Mouse (Mus musculus) CH12.LX (cell line): Measurements from ENCODE around the gene Prrxl1. TPM values are rescaled to one million over a fixed set of nuclear protein-coding genes. Genes with fewer than 3 reads are reported as not detected.

Experiments used
- DNase-seq: peaks from one replicate; pipeline ENCODE4 v3.0.0-alpha.2; 2013; ENCODE audit errors: extremely low read depth
- H3K27ac ChIP-seq: 2 replicates; pipeline ENCODE4 v1.5.1; 2012; ENCODE audit warnings: low read depth, mild to moderate bottlenecking, control low read depth, moderate library complexity; ENCODE audit not compliant: insufficient read depth
- H3K27me3 ChIP-seq: replicated peaks from 2 replicates; pipeline ENCODE3; 2012; ENCODE audit warnings: inconsistent platforms
- H3K36me3 ChIP-seq, 2 experiments: replicated peaks in 1 of 2; 2 replicates each; pipeline versions ENCODE3 to v1.6.1; 2012; ENCODE audit warnings: inconsistent platforms in 1 of 2, low read length in 1 of 2, mild to moderate bottlenecking in 1 of 2, mixed read lengths in 1 of 2, moderate library complexity in 1 of 2; ENCODE audit not compliant: control insufficient read depth in 1 of 2, insufficient read depth in 1 of 2
- H3K4me1 ChIP-seq, 2 experiments: 2 replicates each; pipeline ENCODE4 v1.6.1; 2012; ENCODE audit warnings: inconsistent platforms in 1 of 2, moderate library complexity in 1 of 2; ENCODE audit not compliant: insufficient read depth in 2 of 2, control insufficient read depth in 1 of 2
- H3K4me2 ChIP-seq: 2 replicates; pipeline ENCODE4 v1.6.1; 2012; ENCODE audit warnings: low read depth, mild to moderate bottlenecking, control low read depth; ENCODE audit not compliant: poor library complexity, insufficient read depth, severe bottlenecking
- H3K4me3 ChIP-seq, 3 experiments: fragments of 150-350 bp in 1 of 3; sonication (generic) in 1 of 3; replicated peaks in 1 of 3; 2 replicates each; pipeline versions ENCODE3 to v1.5.1; 2011 to 2012; ENCODE audit warnings: low read depth in 2 of 3, low read length in 2 of 3, mild to moderate bottlenecking in 2 of 3, moderate library complexity in 2 of 3, control low read depth in 1 of 3, improper control_type of control experiment in 1 of 3, inconsistent platforms in 1 of 3, mixed read lengths in 1 of 3; ENCODE audit not compliant: poor library complexity in 1 of 3
- H3K79me2 ChIP-seq: replicated peaks from 2 replicates; pipeline ENCODE4 v1.6.1; 2012; ENCODE audit warnings: mild to moderate bottlenecking, moderate library complexity; ENCODE audit not compliant: control insufficient read depth, poor library complexity, insufficient read depth, severe bottlenecking; ENCODE audit errors: extremely low read depth
- H3K9ac ChIP-seq: 2 replicates; pipeline ENCODE4 v1.6.1; 2012; ENCODE audit warnings: low read depth, mild to moderate bottlenecking, control low read depth, moderate library complexity; ENCODE audit not compliant: insufficient read depth
- H3K9me3 ChIP-seq: replicated peaks from 2 replicates; pipeline ENCODE3; 2012; ENCODE audit warnings: low read length, inconsistent platforms, mixed read lengths
- BHLHE40 ChIP-seq: IDR thresholded peaks from 2 replicates; pipeline ENCODE4 v1.6.1; 2011; ENCODE audit warnings: mild to moderate bottlenecking, low read depth, low read length, improper control_type of control experiment
- CHD1 ChIP-seq: IDR thresholded peaks from 2 replicates; pipeline ENCODE4 v1.6.1; 2012; ENCODE audit warnings: low read depth, low read length, improper control_type of control experiment, inconsistent platforms
- CHD2 ChIP-seq: IDR thresholded peaks from 2 replicates; pipeline ENCODE4 v1.6.1; 2011; ENCODE audit warnings: low read length, improper control_type of control experiment
- CTCF ChIP-seq, 2 experiments: IDR thresholded peaks in 1 of 2; conservative IDR thresholded peaks in 1 of 2; 2 replicates each; pipeline ENCODE4 v1.5.1; 2011 to 2012; ENCODE audit warnings: low read depth in 2 of 2, low read length in 2 of 2, improper control_type of control experiment in 1 of 2, inconsistent platforms in 1 of 2, mild to moderate bottlenecking in 1 of 2, moderate library complexity in 1 of 2
- E2F4 ChIP-seq: IDR thresholded peaks from 2 replicates; pipeline ENCODE4 v1.6.1; 2011; ENCODE audit warnings: low read depth, low read length, improper control_type of control experiment; ENCODE audit not compliant: insufficient replicate concordance
- ELF1 ChIP-seq: IDR thresholded peaks from 2 replicates; pipeline ENCODE4 v1.6.1; 2014; ENCODE audit warnings: low read depth, mild to moderate bottlenecking, inconsistent platforms, low read length, improper control_type of control experiment
- EP300 ChIP-seq: IDR thresholded peaks from 2 replicates; pipeline ENCODE4 v1.6.1; 2011; ENCODE audit warnings: low read length, improper control_type of control experiment
- GABPA ChIP-seq: IDR thresholded peaks from 2 replicates; pipeline ENCODE4 v1.6.1; 2012; ENCODE audit warnings: low read depth, low read length, improper control_type of control experiment, inconsistent platforms; ENCODE audit not compliant: insufficient replicate concordance
- JUN ChIP-seq: IDR thresholded peaks from 2 replicates; pipeline ENCODE4 v1.6.1; 2011; ENCODE audit warnings: low read depth, mild to moderate bottlenecking, low read length, improper control_type of control experiment, moderate library complexity; ENCODE audit not compliant: insufficient read depth
- JUND ChIP-seq: conservative IDR thresholded peaks from 2 replicates; pipeline ENCODE4 v1.6.1; 2011; ENCODE audit warnings: low read depth, low read length, improper control_type of control experiment
- MAFK ChIP-seq: IDR thresholded peaks from 2 replicates; pipeline ENCODE4 v1.6.1; 2011; ENCODE audit warnings: low read length, improper control_type of control experiment; ENCODE audit not compliant: insufficient replicate concordance
- MAX ChIP-seq: IDR thresholded peaks from 2 replicates; pipeline ENCODE4 v1.6.1; 2011; ENCODE audit warnings: low read length, improper control_type of control experiment
- MEF2A ChIP-seq: IDR thresholded peaks from 2 replicates; pipeline ENCODE4 v1.6.1; 2014; ENCODE audit warnings: low read depth, mild to moderate bottlenecking, inconsistent platforms, low read length, improper control_type of control experiment, borderline replicate concordance
- MXI1 ChIP-seq: IDR thresholded peaks from 2 replicates; pipeline ENCODE4 v1.6.1; 2011; ENCODE audit warnings: mild to moderate bottlenecking, low read depth, low read length, improper control_type of control experiment
- MYC ChIP-seq: IDR thresholded peaks from 2 replicates; pipeline ENCODE4 v1.6.1; 2011; ENCODE audit warnings: low read depth, mild to moderate bottlenecking, improper control_type of control experiment, low read length
- NELFE ChIP-seq: IDR thresholded peaks from 2 replicates; pipeline ENCODE4 v1.6.1; 2011; ENCODE audit warnings: low read depth, low read length, improper control_type of control experiment
- NRF1 ChIP-seq: IDR thresholded peaks from 2 replicates; pipeline ENCODE4 v1.6.1; 2014; ENCODE audit warnings: low read depth, mild to moderate bottlenecking, inconsistent platforms, low read length, improper control_type of control experiment, moderate library complexity
- PAX5 ChIP-seq: IDR thresholded peaks from 2 replicates; pipeline ENCODE4 v1.6.1; 2012; ENCODE audit warnings: low read length, inconsistent platforms, mixed read lengths
- POLR2A ChIP-seq: IDR thresholded peaks from 2 replicates; pipeline ENCODE4 v1.6.1; 2011; ENCODE audit warnings: low read depth, mild to moderate bottlenecking, improper control_type of control experiment, low read length
- POLR2AphosphoS2 ChIP-seq: IDR thresholded peaks from 2 replicates; pipeline ENCODE4 v1.6.1; 2011; ENCODE audit warnings: low read depth, low read length, improper control_type of control experiment
- SIN3A ChIP-seq: IDR thresholded peaks from 2 replicates; pipeline ENCODE4 v1.6.1; 2012; ENCODE audit warnings: low read length, improper control_type of control experiment, inconsistent platforms
- SMC3 ChIP-seq: IDR thresholded peaks from 2 replicates; pipeline ENCODE4 v1.6.1; 2011; ENCODE audit warnings: low read depth, low read length, improper control_type of control experiment
- TBP ChIP-seq: conservative IDR thresholded peaks from 2 replicates; pipeline ENCODE4 v1.6.1; 2011; ENCODE audit warnings: low read depth, low read length, improper control_type of control experiment
- TCF12 ChIP-seq: IDR thresholded peaks from 2 replicates; pipeline ENCODE4 v1.6.1; 2014; ENCODE audit warnings: low read depth, mild to moderate bottlenecking, inconsistent platforms, low read length, improper control_type of control experiment
- UBTF ChIP-seq: IDR thresholded peaks from 2 replicates; pipeline ENCODE4 v1.6.1; 2012; ENCODE audit warnings: low read depth, mild to moderate bottlenecking, inconsistent platforms, low read length, improper control_type of control experiment, moderate library complexity
- USF1 ChIP-seq: IDR thresholded peaks from 2 replicates; pipeline ENCODE4 v1.6.1; 2014; ENCODE audit warnings: low read depth, mild to moderate bottlenecking, inconsistent platforms, low read length, improper control_type of control experiment
- USF2 ChIP-seq: conservative IDR thresholded peaks from 2 replicates; pipeline ENCODE4 v1.6.1; 2011; ENCODE audit warnings: low read depth, low read length, improper control_type of control experiment
- ZKSCAN1 ChIP-seq: IDR thresholded peaks from 2 replicates; pipeline ENCODE4 v1.6.1; 2012; ENCODE audit warnings: low read depth, inconsistent platforms, low read length, improper control_type of control experiment, borderline replicate concordance
- ZMIZ1 ChIP-seq: IDR thresholded peaks from 2 replicates; pipeline ENCODE4 v1.6.1; 2012; ENCODE audit warnings: low read depth, mild to moderate bottlenecking, inconsistent platforms, low read length, improper control_type of control experiment
- dilution Hi-C: fragments of 300-500 bp; cut with MboI; formaldehyde crosslinking; loops from 2 replicates; pipeline ENCODE4 v1.14.3; 2020; ENCODE audit warnings: low sequenced_read_pairs; ENCODE audit not compliant: extremely low pct_unique_long_range_greater_than_20kb, extremely low pct_ligation_motif_present
- in situ Hi-C: fragments of 300-500 bp; cut with MboI; formaldehyde crosslinking; loops from 3 replicates; pipeline ENCODE4 v1.14.3; 2019; ENCODE audit warnings: low sequenced_read_pairs, low pct_ligation_motif_present, low pct_unique_long_range_greater_than_20kb, mixed read lengths
- polyA plus RNA-seq: library from polyadenylated mRNA; unstranded; fragments of >175 nt; gene quantifications from 2 replicates; pipeline ENCODE4 v1.2.1, GENCODE M21; 2012; ENCODE audit warnings: low read depth; ENCODE audit not compliant: insufficient read length
- total RNA-seq, 2 experiments: library from RNA; depleted of rRNA; stranded (reverse); fragments of 300-350 nt in 1 of 2; fragments of >200 nt in 1 of 2; gene quantifications; 2 replicates each; pipeline ENCODE4 v1.2.3; 2012 to 2014

The Prrxl1 gene
- total and polyA plus RNA-seq, 3 experiments = not detected

DNA sequence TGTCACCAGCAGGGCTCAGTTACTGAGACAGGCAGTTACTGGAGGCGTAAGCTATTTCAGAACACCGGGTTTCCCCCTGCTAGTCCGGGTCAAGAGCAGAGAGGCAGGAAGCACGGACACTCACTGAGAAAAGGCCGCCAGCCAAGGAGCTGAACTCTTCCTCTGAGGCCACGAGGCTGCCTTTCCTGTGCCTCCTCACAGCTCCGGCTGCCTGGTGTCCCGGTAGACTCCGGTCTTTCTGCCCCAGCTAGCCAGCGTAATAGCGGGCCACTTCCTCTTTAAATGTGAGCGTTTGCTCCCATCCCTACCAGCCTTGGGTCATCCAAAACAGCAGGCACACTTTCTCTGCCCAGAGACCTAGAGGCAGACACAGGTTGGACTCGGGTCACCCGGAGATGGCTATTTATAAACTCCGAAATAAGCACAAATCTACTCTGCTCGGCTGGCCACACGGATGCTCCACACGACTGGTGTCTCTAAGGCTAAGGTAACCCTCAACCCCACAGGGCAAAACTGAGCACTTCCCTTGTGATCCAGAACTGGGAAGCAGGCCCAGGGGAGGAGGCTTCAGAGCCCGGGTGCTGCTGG lies 84.1 kb downstream of the Prrxl1 start:
- DNase-seq = peak; percentile 68
- dilution Hi-C loops (no loop called here), in situ Hi-C loops (no loop called here)
- peak overlapping the region; percentile 4 to 55 (median 10) for H3K4me3 ChIP-seq
- peaks cover 21 to 65% of the 10 kb centered on the region in 2 experiments for H3K4me1 ChIP-seq
- H3K36me3 ChIP-seq = no peaks in the 10 kb centered on the region
- H3K9me3 ChIP-seq = no peaks in the 10 kb centered on the region
- H3K9ac ChIP-seq = peak overlapping the region; percentile 54
- peak overlapping the region; percentile 41; the same call in 1 of the 2 replicates for H3K27ac ChIP-seq
- TF ChIP-seq CTCF (conservative IDR thresholded peaks at IDR 0.05 in 1 of 2, IDR thresholded peaks at IDR 0.05 in 1 of 2; ENCODE audit: low read depth in 2 of 2, low read length in 2 of 2) = no peak
- peak; percentile 56; the same call in 1 of the 2 replicates for TF ChIP-seq TCF12
- TF ChIP-seq NRF1 = no peak
- TF ChIP-seq POLR2A = peak; percentile 52; the same call in 1 of the 2 replicates
- 0 out of 2 replicates have a peak, but pooled peaks have one; percentile 53 for TF ChIP-seq TBP
- peak; percentile 70; the same call in 1 of the 2 replicates for TF ChIP-seq MEF2A
- TF ChIP-seq UBTF = peak; percentile 65; the same call in 1 of the 2 replicates
- TF ChIP-seq MYC = 0 out of 2 replicates have a peak, but pooled peaks have one; percentile 42
- no peak for TF ChIP-seq MAFK
- TF ChIP-seq NELFE = peak; percentile 36
- 0 out of 2 replicates have a peak, but pooled peaks have one; percentile 30 for TF ChIP-seq ELF1
- TF ChIP-seq MXI1 = no peak
- 0 out of 2 replicates have a peak, but pooled peaks have one; percentile 34 for TF ChIP-seq SIN3A
- TF ChIP-seq CHD1 = no peak
- TF ChIP-seq GABPA = no peak
- no peaks in the 10 kb centered on the region for H3K79me2 ChIP-seq
- no peaks in the 10 kb centered on the region for H3K27me3 ChIP-seq
- H3K4me2 ChIP-seq = peak overlapping the region; percentile 90

DNA sequence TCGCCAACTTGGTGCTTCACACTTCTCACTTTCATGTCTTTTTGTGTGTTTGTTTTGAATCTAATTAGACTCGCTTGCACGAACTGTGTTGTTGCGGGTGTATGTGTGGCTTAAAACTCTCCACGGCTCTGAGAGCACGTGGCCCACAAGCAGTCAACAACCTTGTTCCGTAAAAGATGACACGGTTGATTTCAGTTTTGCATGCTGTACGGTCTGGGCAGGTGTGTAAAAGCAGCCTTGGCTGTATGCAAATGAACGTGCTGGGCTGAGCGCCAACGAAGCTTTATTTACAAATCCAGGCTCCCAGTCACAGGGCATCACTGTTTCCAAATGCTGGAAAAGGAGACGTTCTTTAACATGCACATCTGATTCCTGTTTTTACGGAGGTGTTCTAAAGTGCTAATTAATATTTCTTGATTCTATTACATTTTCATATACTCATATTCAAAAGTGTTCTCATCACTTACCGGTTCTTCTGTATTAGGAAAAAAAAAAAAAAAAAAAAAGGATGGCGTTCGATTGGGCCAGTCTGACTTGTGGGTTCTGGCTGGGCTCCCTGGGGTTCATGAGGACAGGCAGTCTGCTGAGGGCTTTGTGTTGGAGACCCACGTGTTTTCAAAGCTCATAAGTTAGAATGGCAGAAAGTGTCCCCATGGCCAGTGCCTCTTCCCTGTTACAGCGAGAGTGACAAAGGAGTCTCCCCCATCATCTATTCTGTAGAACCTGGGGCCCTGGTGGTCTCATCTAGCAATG lies 85.0 kb downstream of the Prrxl1 start:
- Histone ChIP-seq H3K4me1 (peaks cover 21 to 66% of the 10 kb centered on the region in 2 experiments), H3K79me2 (no peaks in the 10 kb centered on the region), H3K36me3 (no peaks in the 10 kb centered on the region), H3K27ac (no peak overlapping the region), H3K4me2 (peak overlapping the region; percentile 90), H3K9me3 (no peaks in the 10 kb centered on the region), H3K9ac (0 out of 2 replicates have a peak overlapping the region, but pooled peaks have one; percentile 54), H3K27me3 (no peaks in the 10 kb centered on the region), H3K4me3 (peak overlapping the region in 1 of 3 experiments; percentile 55)
- DNase-seq = peak; percentile 89
- dilution Hi-C loops = no loop called here
- in situ Hi-C loops = no loop called here
- peak; percentile 98 for TF ChIP-seq MYC
- peak; percentile 69 for TF ChIP-seq USF1
- peak; percentile 72; the same call in 1 of the 2 replicates for TF ChIP-seq MEF2A
- no peak for TF ChIP-seq CTCF (conservative IDR thresholded peaks at IDR 0.05 in 1 of 2, IDR thresholded peaks at IDR 0.05 in 1 of 2; ENCODE audit: low read depth in 2 of 2, low read length in 2 of 2)
- TF ChIP-seq JUND = no peak
- no peak for TF ChIP-seq ZMIZ1
- TF ChIP-seq SMC3 = no peak
- peak; percentile 80 for TF ChIP-seq EP300
- no peak for TF ChIP-seq TBP
- no peak for TF ChIP-seq NELFE
- TF ChIP-seq JUN = peak; percentile 5; the same call in 1 of the 2 replicates
- no peak for TF ChIP-seq CHD1
- peak; percentile 99 for TF ChIP-seq MAX
- peak; percentile 61 for TF ChIP-seq USF2
- peak; percentile 98 for TF ChIP-seq BHLHE40
- TF ChIP-seq PAX5 = no peak
- no peak for TF ChIP-seq CHD2
- TF ChIP-seq NRF1 = no peak
- TF ChIP-seq POLR2AphosphoS2 = no peak
- peak; percentile 45; the same call in 1 of the 2 replicates for TF ChIP-seq ELF1
- TF ChIP-seq E2F4 = 0 out of 2 replicates have a peak, but pooled peaks have one; percentile 42
- no peak for TF ChIP-seq ZKSCAN1
